Mouse (Mus musculus): ENCODE data around the gene Hist1h1e. TPM values are rescaled to one million over a fixed set of nuclear protein-coding genes. Genes with fewer than 3 reads are reported as not detected.
"Not testable (repeated sequence)": the region's sequence is repeated elsewhere in the genome, so short reads cannot be mapped to it uniquely, and the experiment has no call there.

The Hist1h1e gene
- 5.9 and 9.1 TPM in 2 replicates for polyA plus RNA-seq (2015; fragmentation: Nextera tagmentation; extraction: Ambion mirVana)

DNA sequence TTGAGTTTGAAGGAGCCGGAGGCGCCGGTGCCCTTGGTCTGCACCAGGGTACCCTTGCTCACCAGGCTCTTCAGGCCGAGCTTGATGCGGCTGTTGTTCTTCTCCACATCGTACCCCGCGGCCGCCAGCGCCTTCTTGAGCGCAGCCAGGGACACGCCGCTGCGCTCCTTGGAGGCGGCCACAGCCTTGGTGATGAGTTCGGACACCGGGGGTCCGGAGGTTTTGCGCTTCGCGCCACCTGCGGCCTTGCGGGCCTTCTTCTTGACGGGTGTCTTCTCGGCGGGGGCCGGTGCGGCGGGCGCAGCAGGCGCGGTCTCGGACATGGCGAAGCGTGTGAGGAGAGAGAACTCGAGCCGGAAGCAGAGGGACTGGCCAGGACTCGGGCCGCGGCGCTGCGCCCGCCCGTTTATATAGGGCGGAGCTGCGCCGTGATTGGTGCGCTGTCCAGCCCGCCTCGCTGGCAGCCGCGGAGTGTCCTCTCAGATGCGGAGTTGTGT, at the start of gene Hist1h1e:
Gene Hist1h1e (minus strand): TSS at position 384 of the 497 bp plus-strand sequence.
- ATAC-seq (ENCODE audit: low FRiP score, low TSS enrichment) (peak; percentile 93), DNase-seq (ENCODE audit: low spot score) (peak; percentile 93)
- H3K27ac ChIP-seq (replicated peaks), result peak within 1 kb of the TSS; percentile 92
- H3K4me3 ChIP-seq (ENCODE audit: low read depth, low read length), result peak within 1 kb of the TSS; percentile 59
- H3K27me3 ChIP-seq (ENCODE audit: control insufficient read depth, insufficient read depth, low read length); H3K9me3 ChIP-seq (ENCODE audit: control insufficient read depth, low read length); H3K36me3 ChIP-seq (ENCODE audit: control insufficient read depth, insufficient read depth, low read length); H3K4me1 ChIP-seq (replicated peaks; ENCODE audit: control insufficient read depth, insufficient read depth): not testable (repeated sequence)
- TF ChIP-seq EP300 (optimal IDR thresholded peaks at IDR 0.05), result peak; percentile 54
- H3K9ac ChIP-seq (ENCODE audit: low read length), result peak within 1 kb of the TSS; percentile 84
- H3K4me2 ChIP-seq (replicated peaks; ENCODE audit: low read depth), result peak within 1 kb of the TSS; percentile 67
- WGBS, result under 1% methylated on average over 47 of the region's 53 CpGs

DNA sequence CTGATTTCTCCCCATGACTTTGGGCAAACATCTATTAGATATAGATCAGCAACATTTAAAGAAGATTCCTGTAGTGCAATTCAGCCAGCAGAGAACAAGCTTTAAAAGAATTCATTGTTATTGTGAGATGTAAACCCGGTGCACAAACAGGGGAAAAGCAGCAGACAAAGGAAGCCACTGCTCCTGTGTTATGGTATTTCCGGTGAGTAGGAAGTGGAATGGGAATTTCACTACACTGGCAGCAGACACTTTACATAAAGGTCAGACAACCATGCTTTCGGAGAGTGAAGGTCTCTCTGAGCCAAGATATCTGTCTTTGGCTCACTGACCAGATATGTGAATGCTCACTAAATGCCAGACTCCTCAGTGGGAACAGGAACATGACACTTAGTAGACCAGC, 40.2 kb upstream of the Hist1h1e start:
- Histone ChIP-seq H3K36me3 (ENCODE audit: control insufficient read depth, insufficient read depth, low read length) (no peaks in the 10 kb centered on the region), H3K9me3 (ENCODE audit: control insufficient read depth, low read length) (no peaks in the 10 kb centered on the region), H3K9ac (ENCODE audit: low read length) (no peak overlapping the region), H3K27me3 (ENCODE audit: control insufficient read depth, insufficient read depth, low read length) (no peaks in the 10 kb centered on the region), H3K27ac (replicated peaks) (no peak overlapping the region), H3K4me2 (replicated peaks; ENCODE audit: low read depth) (no peak overlapping the region), H3K4me1 (replicated peaks; ENCODE audit: control insufficient read depth, insufficient read depth) (no peaks in the 10 kb centered on the region), H3K4me3 (ENCODE audit: low read depth, low read length) (no peak overlapping the region)
- ATAC-seq (ENCODE audit: low FRiP score, low TSS enrichment), result no peak
- no peak for TF ChIP-seq EP300 (optimal IDR thresholded peaks at IDR 0.05)
- TF ChIP-seq CTCF (IDR thresholded peaks at IDR 0.05; ENCODE audit: low read depth), result no peak
- WGBS, result 54% methylated on average over 3 of the region's 3 CpGs
- no peak for DNase-seq (ENCODE audit: low spot score)

DNA sequence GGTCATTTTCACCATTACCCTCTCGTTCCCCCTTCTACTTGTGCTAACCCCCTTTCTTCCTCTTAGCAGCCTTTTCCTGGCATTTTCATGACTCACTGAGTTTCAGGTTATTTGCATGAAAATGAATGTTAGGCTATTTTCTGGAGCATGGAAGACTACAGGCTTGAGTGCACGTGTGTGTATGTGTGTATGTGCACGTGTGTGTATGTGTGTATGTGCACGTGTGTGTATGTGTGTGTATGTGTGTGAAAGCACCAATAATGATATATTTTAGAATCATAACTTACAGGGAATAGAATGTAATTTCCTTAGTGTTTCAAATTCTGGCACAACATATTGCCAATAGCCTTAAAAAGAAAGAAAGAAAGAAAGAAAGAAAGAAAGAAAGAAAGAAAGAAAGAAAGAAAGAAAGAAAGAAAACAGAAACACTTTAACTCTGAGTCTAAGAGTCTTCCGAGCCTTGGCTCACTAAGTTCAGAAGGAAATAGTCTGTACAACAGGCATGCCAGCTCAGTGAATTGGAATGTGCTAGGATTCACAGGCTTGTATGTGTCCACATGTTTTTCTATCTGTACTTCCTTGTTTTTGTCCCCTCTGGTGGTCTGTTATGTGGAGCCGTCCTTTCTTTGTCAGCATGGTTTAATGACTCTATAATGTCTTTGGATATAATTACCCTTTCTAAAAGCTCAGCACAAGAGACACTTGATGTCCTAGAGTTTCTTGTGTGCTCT, 37.4 kb upstream of the Hist1h1e start:
- Histone ChIP-seq H3K9me3 (ENCODE audit: control insufficient read depth, low read length) (no peaks in the 10 kb centered on the region), H3K27me3 (ENCODE audit: control insufficient read depth, insufficient read depth, low read length) (no peaks in the 10 kb centered on the region), H3K4me2 (replicated peaks; ENCODE audit: low read depth) (no peak overlapping the region), H3K4me3 (ENCODE audit: low read depth, low read length) (no peak overlapping the region), H3K4me1 (replicated peaks; ENCODE audit: control insufficient read depth, insufficient read depth) (no peaks in the 10 kb centered on the region), H3K9ac (ENCODE audit: low read length) (no peak overlapping the region), H3K36me3 (ENCODE audit: control insufficient read depth, insufficient read depth, low read length) (no peaks in the 10 kb centered on the region), H3K27ac (replicated peaks) (no peak overlapping the region)
- ATAC-seq (ENCODE audit: low FRiP score, low TSS enrichment), result no peak
- TF ChIP-seq EP300 (optimal IDR thresholded peaks at IDR 0.05) (no peak), CTCF (IDR thresholded peaks at IDR 0.05; ENCODE audit: low read depth) (no peak)
- DNase-seq (ENCODE audit: low spot score), result no peak
- WGBS, result 52% methylated on average over 6 of the region's 6 CpGs

DNA sequence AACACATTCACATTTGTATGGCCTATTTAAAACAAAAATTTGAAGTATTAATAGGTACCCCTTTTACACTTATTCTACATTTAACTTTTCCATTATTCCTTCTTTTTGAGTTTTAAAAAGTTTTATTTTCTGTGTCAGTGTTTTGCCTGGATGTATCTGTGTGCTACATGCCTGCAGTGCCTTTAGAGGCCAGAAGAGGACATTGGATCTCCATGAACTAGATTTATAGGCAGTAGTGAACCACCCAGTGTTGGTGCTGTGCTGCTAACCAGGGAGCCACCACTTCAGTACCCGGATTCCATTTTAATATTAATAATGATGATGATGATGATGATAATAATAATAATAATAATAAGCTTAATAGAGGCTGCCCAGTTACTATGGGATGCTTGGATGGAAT, 8.3 kb upstream of the Hist1h1e start:
- Histone ChIP-seq H3K4me1 (replicated peaks; ENCODE audit: control insufficient read depth, insufficient read depth) (no peaks in the 10 kb centered on the region), H3K4me3 (ENCODE audit: low read depth, low read length) (no peak overlapping the region), H3K9ac (ENCODE audit: low read length) (no peak overlapping the region), H3K4me2 (replicated peaks; ENCODE audit: low read depth) (no peak overlapping the region), H3K27ac (replicated peaks) (no peak overlapping the region), H3K36me3 (ENCODE audit: control insufficient read depth, insufficient read depth, low read length) (no peaks in the 10 kb centered on the region), H3K9me3 (ENCODE audit: control insufficient read depth, low read length) (no peaks in the 10 kb centered on the region), H3K27me3 (ENCODE audit: control insufficient read depth, insufficient read depth, low read length) (no peaks in the 10 kb centered on the region)
- TF ChIP-seq EP300 (optimal IDR thresholded peaks at IDR 0.05) (no peak), CTCF (IDR thresholded peaks at IDR 0.05; ENCODE audit: low read depth) (peak; percentile 76)
- DNase-seq (ENCODE audit: low spot score), result no peak
- 25% methylated on average over 1 of the region's 1 CpGs for WGBS
- no peak for ATAC-seq (ENCODE audit: low FRiP score, low TSS enrichment)

- H3K4me1 ChIP-seq (replicated peaks; ENCODE audit: control insufficient read depth, insufficient read depth), result no peaks in the 10 kb centered on the region
- H3K36me3 ChIP-seq (ENCODE audit: control insufficient read depth, insufficient read depth, low read length), result no peaks in the 10 kb centered on the region
- H3K9me3 ChIP-seq (ENCODE audit: control insufficient read depth, low read length), result no peaks in the 10 kb centered on the region
- peak overlapping the region; percentile 84 for H3K9ac ChIP-seq (ENCODE audit: low read length)
- peak overlapping the region; percentile 59 for H3K4me3 ChIP-seq (ENCODE audit: low read depth, low read length)
- H3K4me2 ChIP-seq (replicated peaks; ENCODE audit: low read depth), result peak overlapping the region; percentile 67
- TF ChIP-seq EP300 (optimal IDR thresholded peaks at IDR 0.05) (no peak), CTCF (IDR thresholded peaks at IDR 0.05; ENCODE audit: low read depth) (no peak)
- ATAC-seq (ENCODE audit: low FRiP score, low TSS enrichment), result no peak
- 23% methylated on average over 7 of the region's 7 CpGs for WGBS
- no peak for DNase-seq (ENCODE audit: low spot score)
- H3K27me3 ChIP-seq (ENCODE audit: control insufficient read depth, insufficient read depth, low read length), result no peaks in the 10 kb centered on the region
- H3K27ac ChIP-seq (replicated peaks), result peak overlapping the region; percentile 92
Measured at GRCm38 (mm10) chr13:23622861-23623450, 598 bp upstream of the Hist1h1e start.

Measured in stomach, postnatal 0 days (tissue).